Mouse (Mus musculus) cerebellum, adult 2 months (tissue): ENCODE measurements at regions not wholly inside any gene's neighbourhood (a gene's known extent, or its start where the extent isn't known, plus 50 kb on each side); places are given as distances from the start of the nearest gene placed in this dataset.
"Not testable (repeated sequence)": the region's sequence is repeated elsewhere in the genome, so short reads cannot be mapped to it uniquely, and the experiment has no call there.

Experiments used
- DNase-seq, 2 experiments: peaks; one replicate each; pipeline ENCODE4 v3.0.0; 2021
- H3K27ac ChIP-seq: fragments of 200-500 bp; 2 replicates; pipeline ENCODE4 v1.5.1; 2012; ENCODE audit warnings: low read length, control low read depth, inconsistent platforms; ENCODE audit not compliant: insufficient read depth
- H3K27me3 ChIP-seq: fragments of 200-500 bp; 2 replicates; pipeline ENCODE4 v1.6.1; 2012; ENCODE audit warnings: inconsistent platforms, mild to moderate bottlenecking, low read length, moderate library complexity; ENCODE audit not compliant: control insufficient read depth, insufficient read depth
- H3K4me1 ChIP-seq: fragments of 200-500 bp; 2 replicates; pipeline ENCODE4 v1.6.1; 2011; ENCODE audit warnings: low read length; ENCODE audit not compliant: control insufficient read depth, insufficient read depth
- H3K4me3 ChIP-seq: fragments of 200-500 bp; replicated peaks from 2 replicates; pipeline ENCODE3; 2011; ENCODE audit warnings: mild to moderate bottlenecking, low read depth, low read length, control low read depth; ENCODE audit not compliant: insufficient read depth
- CTCF ChIP-seq: fragments of 200-500 bp; IDR thresholded peaks from 2 replicates; pipeline ENCODE4 v1.5.1; 2011; ENCODE audit warnings: low read depth, mild to moderate bottlenecking, control low read depth, low read length, moderate library complexity, borderline replicate concordance; ENCODE audit not compliant: insufficient read depth
- POLR2A ChIP-seq: fragments of 200-500 bp; IDR thresholded peaks from 2 replicates; pipeline ENCODE4 v1.6.1; 2011; ENCODE audit warnings: low read length, control low read depth, borderline replicate concordance; ENCODE audit not compliant: insufficient read depth
- whole genome bisulfite sequencing: fragments of 180-500 bp; shearing (Covaris S2); methylation state at CpG from one replicate; pipeline ENCODE4 v1.1.7; 2018; 5-methylcytosine and 5-hydroxymethylcytosine counted together

DNA sequence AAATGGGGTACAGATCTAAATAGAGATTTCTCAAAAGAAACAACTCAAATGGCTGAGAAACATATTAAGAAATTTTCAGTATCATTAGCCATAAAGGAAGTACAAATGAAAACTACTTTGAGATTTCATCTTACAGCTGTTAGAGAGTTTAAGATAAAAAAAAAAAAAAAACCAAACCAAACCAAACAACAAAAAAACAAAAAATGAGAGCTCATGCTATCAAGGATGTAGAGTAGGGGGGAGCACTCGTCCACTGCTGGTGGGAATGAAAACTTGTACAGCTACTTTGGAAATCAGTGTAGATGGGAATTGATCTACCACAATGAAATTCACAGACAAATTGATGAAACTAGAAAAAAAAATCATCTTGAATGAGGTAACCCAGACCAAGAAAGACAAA, 201.9 kb upstream of the Sesn3 start:
- no peak overlapping the region for H3K27ac ChIP-seq
- no peak for DNase-seq
- no peak overlapping the region for H3K4me3 ChIP-seq
- no peak for TF ChIP-seq CTCF
- no peak for TF ChIP-seq POLR2A
- H3K4me1 ChIP-seq = peaks cover 9% of the 10 kb centered on the region
- 97% methylated on average over 1 of the region's 1 CpGs for WGBS
- no peaks in the 10 kb centered on the region for H3K27me3 ChIP-seq

- Histone ChIP-seq H3K4me1 (peaks cover 9% of the 10 kb centered on the region), H3K4me3 (no peak overlapping the region), H3K27ac (no peak overlapping the region), H3K27me3 (no peaks in the 10 kb centered on the region)
- 63% methylated on average over 6 of the region's 6 CpGs for WGBS
- TF ChIP-seq POLR2A (no peak), CTCF (no peak)
- DNase-seq = peak in 1 of 2 experiments; percentile 16
Measured at GRCm38 (mm10) chr9:14074273-14074672, 200.6 kb upstream of the Sesn3 start.

- not testable (repeated sequence) for H3K4me3 ChIP-seq, H3K4me1 ChIP-seq, H3K27me3 ChIP-seq, DNase-seq, H3K27ac ChIP-seq
Measured at GRCm38 (mm10) chr9:14074866-14075265, 200.0 kb upstream of the Sesn3 start.

GRCm38 (mm10) chr9:14075452-14075851, 199.4 kb upstream of the Sesn3 start:
- Histone ChIP-seq H3K27ac (no peak overlapping the region), H3K4me3 (no peak overlapping the region), H3K27me3 (no peaks in the 10 kb centered on the region), H3K4me1 (peaks cover 9% of the 10 kb centered on the region)
- DNase-seq = peak; percentile 64 to 81
- TF ChIP-seq CTCF = no peak
- TF ChIP-seq POLR2A = no peak
- WGBS = 2% methylated on average over 4 of the region's 4 CpGs

- no peak for DNase-seq
- TF ChIP-seq CTCF (no peak), POLR2A (no peak)
Measured at GRCm38 (mm10) chr9:14075868-14076267, 199.0 kb upstream of the Sesn3 start.

GRCm38 (mm10) chr9:14076728-14077127, 198.1 kb upstream of the Sesn3 start:
- 76% methylated on average over 5 of the region's 5 CpGs for WGBS
- no peaks in the 10 kb centered on the region for H3K27me3 ChIP-seq
- no peak overlapping the region for H3K27ac ChIP-seq
- TF ChIP-seq POLR2A = no peak
- no peak overlapping the region for H3K4me3 ChIP-seq
- no peak for DNase-seq
- peaks cover 9% of the 10 kb centered on the region for H3K4me1 ChIP-seq

More at GRCm38 (mm10) chr9:14075868-14076267, 199.0 kb upstream of the Sesn3 start:
- no peak overlapping the region for H3K27ac ChIP-seq
- H3K4me1 ChIP-seq = peaks cover 9% of the 10 kb centered on the region
- no peaks in the 10 kb centered on the region for H3K27me3 ChIP-seq
- no peak overlapping the region for H3K4me3 ChIP-seq
- 90% methylated on average over 1 of the region's 1 CpGs for WGBS

DNA sequence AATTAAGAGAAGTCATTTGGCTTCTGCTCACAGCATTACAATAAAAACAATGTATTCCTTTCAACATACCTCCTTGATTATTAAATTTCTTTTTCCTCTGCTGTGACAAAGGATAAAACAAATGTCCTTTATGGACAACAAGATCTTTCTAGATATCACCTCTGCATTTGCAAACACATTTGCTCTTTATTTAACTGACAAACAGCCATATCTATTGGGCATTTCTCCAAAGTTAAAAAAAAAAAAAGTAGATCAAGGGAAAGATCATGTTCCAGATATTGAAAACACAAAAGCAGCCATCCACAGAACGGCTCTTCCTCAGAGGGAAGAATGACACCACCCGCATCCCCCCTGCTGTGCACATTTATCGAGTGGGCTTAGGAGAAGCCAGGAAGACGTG, 193.7 kb upstream of the Sesn3 start:
- TF ChIP-seq POLR2A (no peak), CTCF (no peak)
- Histone ChIP-seq H3K4me1 (no peaks in the 10 kb centered on the region), H3K27ac (no peak overlapping the region), H3K27me3 (no peaks in the 10 kb centered on the region), H3K4me3 (no peak overlapping the region)
- 14% methylated on average over 4 of the region's 4 CpGs for WGBS
- no peak for DNase-seq

- Histone ChIP-seq H3K4me1 (no peaks in the 10 kb centered on the region), H3K4me3 (no peak overlapping the region), H3K27me3 (no peaks in the 10 kb centered on the region), H3K27ac (no peak overlapping the region)
- DNase-seq = no peak
- no peak for TF ChIP-seq POLR2A
- TF ChIP-seq CTCF = no peak
- WGBS = 68% methylated on average over 2 of the region's 2 CpGs
Measured at GRCm38 (mm10) chr9:14086201-14086600, 188.7 kb upstream of the Sesn3 start.

- WGBS = 94% methylated on average over 3 of the region's 3 CpGs
- TF ChIP-seq POLR2A (no peak), CTCF (no peak)
- no peak for DNase-seq
Measured at GRCm38 (mm10) chr9:14086611-14087010, 188.3 kb upstream of the Sesn3 start.

More at GRCm38 (mm10) chr9:14086611-14087010, 188.3 kb upstream of the Sesn3 start:
- Histone ChIP-seq H3K27me3 (no peaks in the 10 kb centered on the region), H3K4me3 (no peak overlapping the region), H3K4me1 (no peaks in the 10 kb centered on the region), H3K27ac (no peak overlapping the region)
